Mouse (Mus musculus) cerebellum, adult 18-20 months (tissue): ENCODE measurements around the gene AC161166.1.

Source experiments
- DNase-seq, 2 experiments: peaks; one replicate each; pipeline ENCODE4 v3.0.0; 2021

Gene AC161166.1

GRCm38 (mm10) chr7:24512355-24512754, at the start of gene AC161166.1:
AC161166.1 (minus strand) TSS chr7:24512455.
- no peak for DNase-seq

GRCm38 (mm10) chr7:24561450-24561849, 49.2 kb upstream of the AC161166.1 start:
- no peak for DNase-seq

DNA sequence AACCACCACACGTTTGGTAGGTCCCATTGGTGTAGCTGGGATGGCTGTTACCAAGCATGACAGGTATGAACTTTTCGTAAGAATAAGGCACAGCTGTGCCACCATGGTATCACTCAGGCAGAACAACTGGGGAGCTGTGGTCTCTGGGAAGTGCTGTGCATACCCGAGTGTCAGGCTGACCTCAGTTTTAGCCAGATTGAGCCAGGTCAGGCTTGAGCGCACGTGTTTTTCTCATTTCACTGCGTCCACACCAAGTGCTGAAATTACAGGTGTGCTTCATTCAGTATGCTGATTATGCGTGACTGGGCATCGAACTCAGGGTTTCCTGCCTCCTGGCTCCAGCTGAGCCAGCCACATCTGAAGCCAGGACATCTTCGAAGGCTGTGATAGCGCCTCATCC, 43.5 kb upstream of the AC161166.1 start:
- no peak for DNase-seq

- DNase-seq, result no peak
These were observed 39.9 kb upstream of the AC161166.1 start for GRCm38 (mm10) chr7:24551985-24552759.

- DNase-seq, result peak in 1 of 2 experiments; percentile 42
These were observed 35.3 kb upstream of the AC161166.1 start for GRCm38 (mm10) chr7:24547534-24548036.

GRCm38 (mm10) chr7:24546634-24547389, 34.6 kb upstream of the AC161166.1 start:
- DNase-seq, result peak; percentile 99 to 100

DNA sequence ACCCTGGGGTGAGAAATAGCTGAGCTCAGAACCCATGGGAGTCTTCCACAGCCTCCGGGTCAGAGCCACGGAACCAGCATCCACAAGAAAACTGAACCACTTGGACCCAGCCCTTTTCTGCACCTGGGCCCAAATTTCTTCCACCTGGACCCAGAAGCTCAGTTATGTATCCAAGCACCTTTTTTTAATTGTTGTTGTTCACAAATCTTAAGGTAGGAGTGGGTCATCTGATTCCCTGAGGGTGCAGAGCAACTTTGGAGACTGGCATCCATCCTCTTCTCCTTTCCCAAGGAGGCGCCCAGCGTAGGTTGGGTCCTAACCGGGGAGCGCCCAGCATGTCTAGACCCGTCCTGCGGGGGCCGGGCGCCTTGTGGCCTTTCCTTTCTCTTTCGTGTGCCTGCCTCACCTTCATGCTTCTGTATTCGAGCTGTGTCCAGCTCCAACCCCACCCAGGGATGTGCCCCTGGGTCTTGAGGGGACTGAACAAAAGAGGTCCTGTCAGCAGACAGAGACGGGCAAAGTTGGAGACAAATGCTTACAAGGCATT, 33.9 kb upstream of the AC161166.1 start, which contains the start of the genes Pinlyp and Xrcc1:
Pinlyp (minus strand) TSS at position 51 of the 547 bp plus-strand sequence.
Xrcc1 (plus strand) TSS at position 222 of the 547 bp plus-strand sequence.
- peak in 1 of 2 experiments; percentile 39 for DNase-seq

- DNase-seq, result no peak
These were observed 32.3 kb upstream of the AC161166.1 start for GRCm38 (mm10) chr7:24544506-24544905.

GRCm38 (mm10) chr7:24539686-24540085, 27.4 kb upstream of the AC161166.1 start:
- DNase-seq, result no peak

- DNase-seq, result no peak
These were observed 26.4 kb upstream of the AC161166.1 start for GRCm38 (mm10) chr7:24538701-24539100.

GRCm38 (mm10) chr7:24538154-24538553, 25.9 kb upstream of the AC161166.1 start:
- no peak for DNase-seq

DNA sequence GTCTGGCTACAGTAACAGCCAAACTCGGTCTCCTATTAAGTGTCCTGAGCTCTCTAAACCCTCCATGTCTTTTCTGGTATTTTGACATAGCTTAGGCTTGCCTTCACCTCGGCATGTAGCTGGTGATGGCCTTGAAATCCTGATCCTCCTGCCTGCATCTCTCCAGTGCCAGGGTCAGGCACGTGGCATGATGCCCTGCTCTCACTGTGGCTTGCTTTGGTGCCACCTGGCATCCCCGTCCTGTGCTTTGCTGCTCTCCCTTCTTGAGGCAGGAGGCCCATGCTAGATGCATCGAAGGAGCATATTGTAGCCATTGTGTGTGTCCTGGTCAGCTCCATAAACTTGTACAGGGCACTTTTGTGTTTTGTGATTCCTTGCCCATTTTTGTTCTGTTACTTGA, 25.3 kb upstream of the AC161166.1 start:
- peak; percentile 77 to 82 for DNase-seq

DNA sequence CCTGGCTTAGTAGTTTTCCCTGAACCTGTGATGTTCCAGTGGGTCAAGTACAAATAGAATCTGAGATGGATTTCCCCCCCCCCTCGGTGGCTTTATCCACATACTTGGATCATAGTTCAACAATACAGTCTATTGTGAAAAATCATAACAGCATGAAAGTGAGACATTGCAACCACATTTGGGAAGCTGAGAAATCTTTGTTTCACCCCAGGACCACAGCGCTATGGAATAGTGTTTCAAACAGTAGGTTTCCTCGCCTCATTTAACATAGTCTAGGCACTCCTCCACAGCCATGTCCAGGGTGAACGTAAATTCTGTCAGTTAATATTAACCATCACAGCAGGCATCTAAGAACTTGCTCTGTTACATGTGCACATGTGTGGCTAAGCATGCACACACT, 24.8 kb upstream of the AC161166.1 start:
- no peak for DNase-seq

DNA sequence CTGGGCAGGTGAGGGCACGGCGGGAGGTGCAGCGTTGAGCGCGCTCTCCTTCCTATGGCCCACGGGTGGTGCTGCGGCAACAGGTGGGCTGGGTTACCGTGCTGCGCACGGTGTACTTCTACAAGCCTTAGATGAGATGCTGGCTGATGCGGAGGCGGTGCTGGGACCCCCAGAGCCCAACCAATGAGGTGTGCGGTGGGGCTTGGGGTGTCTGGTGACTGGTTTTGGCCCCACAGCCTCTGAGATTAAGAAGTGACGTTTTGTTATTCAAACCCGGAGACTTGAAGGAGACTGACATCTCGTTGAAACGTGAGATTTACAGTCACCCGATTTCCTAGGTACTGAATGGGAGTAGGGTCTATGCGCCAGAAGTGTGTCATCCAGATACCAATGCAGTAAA, 22.0 kb upstream of the AC161166.1 start:
- DNase-seq, result peak in 1 of 2 experiments; percentile 35

DNA sequence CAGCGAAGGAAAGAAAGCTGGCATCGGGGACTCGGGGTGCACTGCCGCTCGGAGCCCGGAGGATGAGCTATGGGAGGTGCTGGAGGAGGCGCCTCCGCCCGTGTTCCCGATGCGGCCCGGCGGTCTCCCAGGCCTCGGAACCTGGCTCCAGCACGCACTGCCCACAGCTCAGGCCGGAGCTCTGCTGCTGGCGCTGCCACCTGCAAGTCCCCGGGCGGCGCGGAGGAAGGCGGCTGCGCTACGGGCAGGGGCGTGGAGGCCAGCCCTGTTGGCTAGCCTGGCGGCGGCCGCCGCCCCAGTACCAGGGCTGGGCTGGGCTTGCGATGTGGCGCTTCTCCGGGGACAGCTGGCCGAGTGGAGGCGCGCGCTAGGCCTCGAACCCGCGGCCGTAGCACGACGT, 21.6 kb upstream of the AC161166.1 start:
- peak in 1 of 2 experiments; percentile 38 for DNase-seq

DNA sequence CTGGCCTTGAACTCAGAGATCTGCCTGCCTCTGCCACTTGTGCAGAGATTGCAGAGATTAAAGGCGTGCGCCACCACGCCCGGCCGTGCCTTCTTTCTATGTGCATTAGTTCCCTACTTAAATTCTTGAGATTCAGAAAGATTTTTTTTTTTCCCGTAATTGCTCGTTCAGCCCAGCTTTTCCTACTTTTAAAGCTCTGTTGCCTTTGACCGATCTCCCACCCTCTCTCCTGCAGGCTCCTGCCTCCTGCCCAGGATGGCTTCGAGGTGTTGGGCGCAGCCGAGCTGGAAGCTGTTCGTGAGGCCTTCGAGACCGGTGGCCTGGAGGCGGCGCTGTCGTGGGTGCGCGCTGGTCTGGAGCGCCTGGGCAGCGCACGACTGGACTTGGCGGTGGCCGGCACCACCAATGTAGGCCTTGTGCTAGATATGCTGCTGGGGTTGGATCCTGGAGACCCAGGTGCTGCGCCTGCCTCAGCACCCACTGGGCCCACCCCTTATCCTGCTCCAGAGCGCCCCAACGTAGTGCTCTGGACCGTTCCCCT, 20.8 kb upstream of the AC161166.1 start:
- no peak for DNase-seq

GRCm38 (mm10) chr7:24531211-24531971, 19.1 kb upstream of the AC161166.1 start:
- DNase-seq, result peak; percentile 82 to 85

DNA sequence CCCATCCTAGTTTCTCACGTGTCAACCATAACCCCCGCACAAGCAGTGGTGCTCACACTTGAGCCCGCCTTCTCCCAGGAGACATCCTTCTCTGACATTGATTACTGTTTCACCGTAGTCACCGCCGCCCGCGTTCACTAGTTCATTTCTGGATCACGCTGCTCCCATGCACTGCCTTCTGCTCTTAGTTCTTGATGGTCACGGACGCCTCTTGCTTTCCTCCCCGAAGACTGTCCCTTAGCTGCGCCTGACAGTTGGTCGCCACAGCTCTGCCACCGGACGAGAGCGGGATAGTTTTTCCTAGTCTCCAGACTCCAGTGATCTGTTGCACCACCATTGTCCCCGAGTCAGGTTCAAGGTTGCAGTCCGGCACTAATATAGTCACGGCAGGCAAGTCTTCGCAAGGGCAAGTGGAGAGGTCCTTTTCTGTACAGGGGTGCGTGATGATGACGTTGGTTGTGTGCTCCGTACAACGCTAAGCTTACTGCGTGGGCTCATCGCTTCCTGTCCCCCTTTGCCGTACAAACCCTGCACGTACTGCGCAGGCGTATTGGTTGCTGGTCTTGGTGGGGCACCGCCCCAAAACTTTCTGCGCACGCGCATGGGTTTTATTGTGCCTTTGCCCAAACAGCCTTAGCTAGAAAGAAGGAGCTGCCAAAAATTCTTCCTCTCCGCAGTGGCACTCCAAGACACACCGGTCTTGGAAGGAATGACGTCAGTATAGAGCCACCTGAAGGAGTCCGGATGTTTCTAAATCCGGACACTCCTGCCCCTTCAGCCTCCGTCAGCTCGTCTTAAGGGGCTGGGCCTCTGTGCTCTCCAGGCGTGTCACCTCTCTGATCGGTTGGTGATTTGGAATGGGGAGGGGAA, 18.0 kb upstream of the AC161166.1 start, which contains the start of gene Irgq:
Irgq (plus strand) TSS at position 628 of the 870 bp plus-strand sequence.
- DNase-seq, result peak; percentile 99

DNA sequence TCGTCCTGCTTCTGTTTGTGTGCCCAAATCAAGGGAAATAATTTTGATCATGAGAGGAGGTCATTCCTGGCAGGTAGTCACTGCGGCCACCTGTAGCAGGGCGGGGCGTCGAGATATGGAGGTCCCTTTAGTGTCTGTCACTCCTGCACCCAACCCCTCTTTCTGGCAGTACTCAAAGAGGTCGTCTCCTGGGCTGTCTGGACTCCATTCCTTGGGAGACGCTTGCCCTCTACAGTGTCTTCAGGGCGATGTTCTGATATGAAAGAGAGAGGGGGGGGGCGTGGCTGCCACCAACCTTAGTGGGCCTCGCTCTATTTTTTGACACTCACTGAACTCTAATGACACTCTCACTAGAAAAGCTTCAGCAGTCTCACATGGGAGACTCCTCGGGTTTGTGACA, 17.3 kb upstream of the AC161166.1 start:
- DNase-seq, result peak in 1 of 2 experiments; percentile 36

GRCm38 (mm10) chr7:24528861-24529260, 16.6 kb upstream of the AC161166.1 start:
- no peak for DNase-seq
